ENCODE assay signal across 18 mouse cellular contexts in genomic region chr8:124567126-124567525, GRCm38 (mm10). TPM values are rescaled to one million over a fixed set of nuclear protein-coding genes. Genes with fewer than 3 reads are reported as not detected.
A peak's percentile ranks its signal among the peaks of the same experiment; 100 is the strongest.
DNase-seq lines count a peak whose midpoint lies in the region; ATAC-seq lines count a peak whose summit lies in the region.
"Had no signal": no experiment of that assay in that cellular context is flagged by ENCODE, and none has a peak within 500 bp of the region (broad histone marks: within the 10 kb centered on the region; RNA-seq: fewer than 3 reads in every experiment).

No protein-coding gene starts in this region.

- peaks cover 12% of the 10 kb centered on the region for H3K4me1 ChIP-seq in liver, embryonic 13.5 days (replicated peaks)
- peaks cover 6% of the 10 kb centered on the region for H3K4me1 ChIP-seq in liver, embryonic 12.5 days
- peaks cover 10% of the 10 kb centered on the region; the same call in 1 of the 2 replicates for H3K4me1 ChIP-seq in liver, embryonic 15.5 days (replicated peaks)
- H3K4me1 ChIP-seq in hindbrain, embryonic 13.5 days (replicated peaks) = peaks cover 6% of the 10 kb centered on the region; the same call in 1 of the 2 replicates
- H3K4me1 ChIP-seq: forebrain, embryonic 13.5 days had no signal

- no peak overlapping the region for H3K27ac ChIP-seq in liver, embryonic 13.5 days
- no peak overlapping the region for H3K27ac ChIP-seq in liver, embryonic 12.5 days
- H3K27ac ChIP-seq in liver, embryonic 15.5 days (replicated peaks) = no peak overlapping the region
- no peak overlapping the region for H3K27ac ChIP-seq in hindbrain, embryonic 13.5 days
- H3K27ac ChIP-seq: embryonic facial prominence, embryonic 10.5 days; forebrain, embryonic 13.5 days; heart, adult 2 months; heart, embryonic 15.5 days had no signal

- no peaks in the 10 kb centered on the region for H3K36me3 ChIP-seq in liver, embryonic 13.5 days
- no peaks in the 10 kb centered on the region for H3K36me3 ChIP-seq in liver, embryonic 12.5 days
- H3K36me3 ChIP-seq in liver, embryonic 15.5 days (replicated peaks) = no peaks in the 10 kb centered on the region
- no peaks in the 10 kb centered on the region for H3K36me3 ChIP-seq in hindbrain, embryonic 13.5 days
- H3K36me3 ChIP-seq: embryonic facial prominence, embryonic 10.5 days; heart, embryonic 15.5 days had no signal

- no peak for ATAC-seq in liver, embryonic 13.5 days (ENCODE audit: low read depth)
- ATAC-seq in liver, embryonic 12.5 days = no peak
- ATAC-seq in liver, embryonic 15.5 days (ENCODE audit: insufficient read depth) = no peak
- ATAC-seq in hindbrain, embryonic 13.5 days (ENCODE audit: low FRiP score) = no peak
- ATAC-seq: forebrain, embryonic 13.5 days; forebrain, postnatal 0 days; Patski had no signal

- H3K9me3 ChIP-seq in liver, embryonic 13.5 days (replicated peaks) = no peaks in the 10 kb centered on the region
- H3K9me3 ChIP-seq in liver, embryonic 12.5 days (replicated peaks) = no peaks in the 10 kb centered on the region
- no peaks in the 10 kb centered on the region for H3K9me3 ChIP-seq in liver, embryonic 15.5 days (replicated peaks)
- H3K9me3 ChIP-seq in hindbrain, embryonic 13.5 days = no peaks in the 10 kb centered on the region
- H3K9me3 ChIP-seq: embryonic facial prominence, embryonic 10.5 days; forebrain, embryonic 13.5 days; heart, embryonic 15.5 days had no signal

- WGBS in liver, embryonic 13.5 days (ENCODE audit: insufficient replicate concordance) = 55% methylated on average over 6 of the region's 6 CpGs
- WGBS in liver, embryonic 12.5 days (ENCODE audit: insufficient replicate concordance) = 57% methylated on average over 6 of the region's 6 CpGs
- WGBS in liver, embryonic 15.5 days (ENCODE audit: insufficient replicate concordance) = 51% methylated on average over 6 of the region's 6 CpGs
- WGBS in hindbrain, embryonic 13.5 days = 83% methylated on average over 6 of the region's 6 CpGs

- no peak overlapping the region for H3K4me3 ChIP-seq in liver, embryonic 13.5 days (replicated peaks)
- H3K4me3 ChIP-seq in liver, embryonic 12.5 days = no peak overlapping the region
- H3K4me3 ChIP-seq in liver, embryonic 15.5 days (replicated peaks) = no peak overlapping the region; the same call in 1 of the 2 replicates
- no peak overlapping the region for H3K4me3 ChIP-seq in hindbrain, embryonic 13.5 days
- H3K4me3 ChIP-seq: embryonic facial prominence, embryonic 10.5 days; forebrain, embryonic 13.5 days; heart, adult 2 months; heart, embryonic 15.5 days had no signal

- peak; percentile 34 for DNase-seq in kidney, adult 9 months
- no peak for DNase-seq in kidney, postnatal 4 days
- DNase-seq in liver, embryonic 13.5 days = no peak
- DNase-seq: adrenal gland, adult 8-10 months; adrenal gland, postnatal 36 days; cerebellum, adult 2 months; cerebellum, postnatal 10 days; forebrain, postnatal 0 days; gastrocnemius, postnatal 14 days had no signal

- no peak overlapping the region for H3K9ac ChIP-seq in liver, embryonic 13.5 days
- H3K9ac ChIP-seq in liver, embryonic 12.5 days = no peak overlapping the region
- H3K9ac ChIP-seq in liver, embryonic 15.5 days = no peak overlapping the region
- H3K9ac ChIP-seq in hindbrain, embryonic 13.5 days = no peak overlapping the region
- H3K9ac ChIP-seq: forebrain, embryonic 13.5 days; forebrain, postnatal 0 days; heart, embryonic 15.5 days had no signal

- H3K27me3 ChIP-seq in liver, embryonic 13.5 days = no peaks in the 10 kb centered on the region
- no peaks in the 10 kb centered on the region for H3K27me3 ChIP-seq in liver, embryonic 12.5 days (replicated peaks)
- no peaks in the 10 kb centered on the region for H3K27me3 ChIP-seq in liver, embryonic 15.5 days
- peaks cover 6% of the 10 kb centered on the region; the same call in 1 of the 2 replicates for H3K27me3 ChIP-seq in hindbrain, embryonic 13.5 days
- H3K27me3 ChIP-seq: forebrain, embryonic 13.5 days; Patski had no signal

- H3K4me2 ChIP-seq in liver, embryonic 13.5 days = peak overlapping the region; percentile 47; the same call in 1 of the 2 replicates
- H3K4me2 ChIP-seq in liver, embryonic 12.5 days = no peak overlapping the region
- peak overlapping the region; percentile 41 for H3K4me2 ChIP-seq in liver, embryonic 15.5 days
- no peak overlapping the region for H3K4me2 ChIP-seq in hindbrain, embryonic 13.5 days
- H3K4me2 ChIP-seq: forebrain, embryonic 13.5 days; heart, embryonic 11.5 days; heart, embryonic 15.5 days had no signal

RNA-seq across cellular contexts. Expression of gene Agt, which starts 2.4 kb away (rescaled TPM):
- polyA plus RNA-seq in liver, embryonic 13.5 days (2015; fragmentation: Nextera tagmentation; extraction: Ambion mirVana) = 50.2 and 54.9 TPM in 2 replicates
- 23.3 and 25.9 TPM in 2 replicates for polyA plus RNA-seq in liver, embryonic 12.5 days (2016; fragmentation: Nextera tagmentation; extraction: Ambion mirVana)
- 183 and 228 TPM in 2 replicates for polyA plus RNA-seq in liver, embryonic 15.5 days (2015; fragmentation: Nextera tagmentation; extraction: Ambion mirVana)
- 0.17 and 0.26 TPM in 2 replicates for polyA plus RNA-seq in hindbrain, embryonic 13.5 days (2015; fragmentation: Nextera tagmentation; extraction: Ambion mirVana)
- polyA plus RNA-seq: forebrain, embryonic 13.5 days had no signal

RNA-seq across cellular contexts. Expression of gene Capn9, which starts 8.8 kb away (rescaled TPM):
- polyA plus RNA-seq in liver, embryonic 13.5 days (2015; fragmentation: Nextera tagmentation; extraction: Ambion mirVana) = 0.22 TPM in 1 of 2 replicates, not detected in the other
- 0.05 TPM in 1 of 2 replicates, not detected in the other for polyA plus RNA-seq in liver, embryonic 12.5 days (2016; fragmentation: Nextera tagmentation; extraction: Ambion mirVana)
- polyA plus RNA-seq in liver, embryonic 15.5 days (2015; fragmentation: Nextera tagmentation; extraction: Ambion mirVana) = 0.03 TPM in 1 of 2 replicates, not detected in the other
- polyA plus RNA-seq in hindbrain, embryonic 13.5 days (2015; fragmentation: Nextera tagmentation; extraction: Ambion mirVana) = 0.06 and 0.10 TPM in 2 replicates
- polyA plus RNA-seq: embryonic facial prominence, embryonic 10.5 days; heart, adult 2 months; heart, embryonic 11.5 days; Patski had no signal

RNA-seq across cellular contexts. Expression of gene Cog2, which starts 46.6 kb away (rescaled TPM):
- polyA plus RNA-seq in liver, embryonic 13.5 days (2015; fragmentation: Nextera tagmentation; extraction: Ambion mirVana) = 19.1 and 22.1 TPM in 2 replicates
- 23.8 and 25.2 TPM in 2 replicates for polyA plus RNA-seq in liver, embryonic 12.5 days (2016; fragmentation: Nextera tagmentation; extraction: Ambion mirVana)
- polyA plus RNA-seq in liver, embryonic 15.5 days (2015; fragmentation: Nextera tagmentation; extraction: Ambion mirVana) = 16.2 and 16.5 TPM in 2 replicates
- polyA plus RNA-seq in hindbrain, embryonic 13.5 days (2015; fragmentation: Nextera tagmentation; extraction: Ambion mirVana) = 35.2 and 35.8 TPM in 2 replicates

Comparison
In these comparisons a context has a peak if more than half of its experiments do, and no peak if none do; other contexts are left out.
1. H3K4me2 ChIP-seq: peak in liver, embryonic 13.5 days (single experiment) and liver, embryonic 15.5 days (single experiment); none in liver, embryonic 12.5 days (single experiment) and hindbrain, embryonic 13.5 days (single experiment).
2. RNA of gene Agt, which starts 2.4 kb away (polyA plus RNA-seq): 183 to 228 TPM in liver, embryonic 15.5 days, 50.2 to 54.9 TPM in liver, embryonic 13.5 days and 23.3 to 25.9 TPM in liver, embryonic 12.5 days; 0.17 to 0.26 TPM in hindbrain, embryonic 13.5 days; every median in the first group is over 10 times any median in the second.